Mouse (Mus musculus) embryonic facial prominence, embryonic 13.5 days (tissue): ENCODE results near the gene Iqsec1. TPM values are rescaled to one million over a fixed set of nuclear protein-coding genes. Genes with fewer than 3 reads are reported as not detected.
A peak's percentile ranks its signal among the peaks of the same experiment; 100 is the strongest.

Experiments
- ATAC-seq: fragments of 200-750 bp; cut with Nextera tagmentation; 2 replicates; pipeline ENCODE4 v1.8.0; 2017; ENCODE audit warnings: low read depth; ENCODE audit not compliant: insufficient number of reproducible peaks, insufficient read depth, low FRiP score, low TSS enrichment
- H3K27ac ChIP-seq: fragments of 300-500 bp; sonication (generic); 2 replicates; pipeline ENCODE4 v1.5.1; 2015; ENCODE audit warnings: moderate library complexity, mild to moderate bottlenecking, inconsistent platforms
- H3K27me3 ChIP-seq: fragments of 300-500 bp; sonication (generic); 2 replicates; pipeline ENCODE4 v1.6.1; 2015; ENCODE audit warnings: mild to moderate bottlenecking, inconsistent platforms
- H3K36me3 ChIP-seq: fragments of 300-500 bp; sonication (generic); 2 replicates; pipeline ENCODE4 v1.6.1; 2015; ENCODE audit warnings: mild to moderate bottlenecking, inconsistent platforms
- H3K4me1 ChIP-seq: fragments of 300-500 bp; sonication (generic); 2 replicates; pipeline ENCODE4 v1.6.1; 2015; ENCODE audit warnings: inconsistent platforms
- H3K4me2 ChIP-seq: fragments of 300-500 bp; sonication (generic); 2 replicates; pipeline ENCODE4 v1.6.1; 2015; ENCODE audit warnings: moderate library complexity, mild to moderate bottlenecking, inconsistent platforms
- H3K4me3 ChIP-seq: fragments of 300-500 bp; sonication (generic); 2 replicates; pipeline ENCODE4 v1.5.1; 2015; ENCODE audit warnings: mild to moderate bottlenecking, inconsistent platforms
- H3K9ac ChIP-seq: fragments of 300-500 bp; sonication (generic); 2 replicates; pipeline ENCODE4 v1.6.1; 2015; ENCODE audit warnings: mild to moderate bottlenecking, inconsistent platforms
- H3K9me3 ChIP-seq: fragments of 300-500 bp; sonication (generic); 2 replicates; pipeline ENCODE4 v1.6.1; 2016; ENCODE audit warnings: inconsistent platforms
- WGBS: fragments of 180-500 bp; shearing (Covaris S2); methylation state at CpG from one replicate; pipeline ENCODE4 v1.1.7; 2015; ENCODE audit warnings: mixed read lengths; 5-methylcytosine and 5-hydroxymethylcytosine counted together
- polyA plus RNA-seq: library from polyadenylated mRNA; unstranded; fragments of >200 nt; fragmentation: Nextera tagmentation; extraction: Ambion mirVana; gene quantifications from 2 replicates; pipeline ENCODE4 v1.2.1, GENCODE M21; 2015

Gene Iqsec1
- 11.6 and 13.1 TPM in 2 replicates for polyA plus RNA-seq

GRCm38 (mm10) chr6:90988648-90989317 lies at the start of gene Iqsec1:
Gene Iqsec1 (minus strand): TSS chr6:90988685.
- peak within 1 kb of the TSS; percentile 48; the same call in 1 of the 2 replicates for H3K27ac ChIP-seq

DNA sequence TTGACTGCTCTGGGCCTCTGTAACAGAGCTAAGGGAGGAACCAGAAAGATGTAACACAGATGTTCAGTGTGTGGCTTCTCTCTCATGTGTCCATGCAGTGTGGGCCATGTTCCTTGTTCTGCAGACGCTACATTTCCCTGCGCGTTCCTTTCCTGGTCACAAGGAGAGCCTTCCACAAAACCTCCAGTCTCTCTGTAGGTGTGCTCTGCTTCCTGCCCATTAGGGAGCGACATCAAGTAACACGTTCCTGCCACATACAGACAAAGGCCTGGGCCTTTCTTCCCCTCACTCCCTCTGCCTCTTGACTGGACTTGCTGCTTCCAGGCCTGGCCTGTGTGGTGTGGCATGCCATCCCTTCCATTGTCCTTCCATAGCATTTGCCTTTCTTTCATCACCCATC lies 39.8 kb upstream of the Iqsec1 start:
- Histone ChIP-seq H3K4me3 (no peak overlapping the region), H3K27ac (no peak overlapping the region), H3K4me2 (no peak overlapping the region), H3K27me3 (no peaks in the 10 kb centered on the region), H3K36me3 (no peaks in the 10 kb centered on the region), H3K4me1 (peaks cover 9% of the 10 kb centered on the region; the same call in 1 of the 2 replicates), H3K9ac (no peak overlapping the region), H3K9me3 (no peaks in the 10 kb centered on the region)
- ATAC-seq = no peak
- 81% methylated on average over 5 of the region's 5 CpGs for WGBS

More at GRCm38 (mm10) chr6:90988648-90989317, at the start of gene Iqsec1:
- H3K4me3 ChIP-seq = peak within 1 kb of the TSS; percentile 77
- peaks cover 7% of the 10 kb centered on the region; the same call in 1 of the 2 replicates for H3K9me3 ChIP-seq
- peaks cover 20% of the 10 kb centered on the region for H3K4me1 ChIP-seq
- WGBS = 2% methylated on average over 29 of the region's 39 CpGs
- H3K27me3 ChIP-seq = peaks cover 24% of the 10 kb centered on the region
- ATAC-seq = peak; percentile 93
- H3K9ac ChIP-seq = peak within 1 kb of the TSS; percentile 79
- H3K4me2 ChIP-seq = peak within 1 kb of the TSS; percentile 100
- no peaks in the 10 kb centered on the region for H3K36me3 ChIP-seq

DNA sequence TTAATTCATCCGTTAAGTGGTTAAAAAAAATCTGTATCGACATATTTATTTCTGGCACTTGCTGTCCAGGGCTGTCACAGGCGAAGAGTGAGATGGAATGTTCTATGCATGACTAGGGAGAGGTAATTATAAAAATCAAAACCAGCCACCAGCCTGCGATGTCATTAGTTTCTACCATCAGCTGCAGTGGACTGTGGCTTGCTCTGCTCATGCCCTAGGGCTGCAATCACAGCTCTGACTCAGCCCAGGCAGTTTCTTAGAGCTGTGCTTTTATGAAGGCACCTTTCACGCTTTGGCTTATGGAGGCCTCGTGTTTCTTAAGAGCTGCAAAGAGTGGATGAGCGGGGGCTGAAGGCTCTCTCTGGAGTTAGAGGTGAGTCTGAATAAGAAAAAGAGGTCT lies 32.3 kb upstream of the Iqsec1 start:
- Histone ChIP-seq H3K4me1 (peaks cover 16% of the 10 kb centered on the region), H3K36me3 (no peaks in the 10 kb centered on the region), H3K4me3 (no peak overlapping the region), H3K4me2 (no peak overlapping the region), H3K9me3 (no peaks in the 10 kb centered on the region), H3K27ac (peak overlapping the region; percentile 33; the same call in 1 of the 2 replicates), H3K27me3 (no peaks in the 10 kb centered on the region), H3K9ac (no peak overlapping the region)
- 26% methylated on average over 7 of the region's 7 CpGs for WGBS
- no peak for ATAC-seq

DNA sequence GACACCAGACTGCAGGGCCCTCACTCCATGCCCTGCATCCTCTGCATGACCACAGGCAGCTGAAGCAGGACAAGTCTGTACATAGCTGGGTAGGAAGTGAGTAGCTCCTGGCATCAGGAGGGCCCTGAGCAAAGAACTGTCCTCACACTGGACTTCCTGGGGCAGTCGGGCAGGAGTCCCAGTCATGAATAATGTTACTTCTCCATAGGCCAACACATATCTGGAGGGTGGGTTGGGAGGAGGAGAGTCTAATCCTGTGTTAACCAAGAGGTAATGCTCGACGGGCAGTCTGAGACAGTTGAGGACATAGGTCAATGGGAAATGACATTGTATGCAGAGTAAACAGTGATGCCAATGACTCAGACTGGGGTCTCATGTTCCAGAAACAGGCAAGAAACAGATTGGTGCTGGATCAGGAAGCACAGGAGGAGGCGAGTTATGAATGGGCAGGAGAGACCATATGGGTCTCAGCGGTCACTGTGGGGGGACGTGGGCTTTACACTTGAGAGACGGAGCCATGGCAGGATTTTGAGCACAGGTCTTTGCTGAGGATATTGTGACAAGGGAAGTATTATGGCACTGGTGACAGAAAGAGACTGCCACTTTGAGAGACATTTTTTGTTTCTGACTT lies 28.2 kb upstream of the Iqsec1 start:
- Histone ChIP-seq H3K36me3 (no peaks in the 10 kb centered on the region), H3K4me2 (no peak overlapping the region), H3K27me3 (no peaks in the 10 kb centered on the region), H3K27ac (no peak overlapping the region), H3K4me3 (no peak overlapping the region), H3K9ac (no peak overlapping the region), H3K4me1 (peaks cover 7% of the 10 kb centered on the region), H3K9me3 (no peaks in the 10 kb centered on the region)
- 83% methylated on average over 7 of the region's 7 CpGs for WGBS
- ATAC-seq = no peak

- no peak for ATAC-seq
- Histone ChIP-seq H3K4me2 (no peak overlapping the region), H3K36me3 (no peaks in the 10 kb centered on the region), H3K4me3 (no peak overlapping the region), H3K9ac (no peak overlapping the region), H3K4me1 (no peaks in the 10 kb centered on the region), H3K9me3 (no peaks in the 10 kb centered on the region), H3K27ac (no peak overlapping the region), H3K27me3 (no peaks in the 10 kb centered on the region)
- 65% methylated on average over 9 of the region's 9 CpGs for WGBS
Measured at GRCm38 (mm10) chr6:91014198-91014958, 25.9 kb upstream of the Iqsec1 start.

DNA sequence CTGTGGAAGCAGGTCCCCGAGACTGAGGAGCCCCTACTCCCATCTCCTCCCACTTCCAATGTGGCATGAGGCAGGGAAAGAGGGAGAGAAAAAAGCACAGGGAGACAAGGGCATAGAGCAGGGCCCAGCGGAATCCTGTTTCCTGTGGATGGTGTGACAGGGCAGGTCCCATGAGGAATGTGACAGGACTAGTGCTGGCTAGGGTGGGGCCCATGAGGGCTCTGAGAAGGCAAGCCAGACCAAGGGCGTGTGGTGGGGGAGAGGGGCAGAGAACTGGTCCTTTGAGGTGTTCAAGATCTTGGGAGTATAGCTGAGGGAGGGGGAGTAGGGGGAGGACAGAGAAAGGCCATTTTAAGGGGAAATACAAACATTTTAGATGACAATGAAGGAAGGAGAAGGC lies 24.0 kb upstream of the Iqsec1 start:
- H3K36me3 ChIP-seq = no peaks in the 10 kb centered on the region
- WGBS = 64% methylated on average over 3 of the region's 3 CpGs
- no peaks in the 10 kb centered on the region for H3K4me1 ChIP-seq
- no peaks in the 10 kb centered on the region for H3K9me3 ChIP-seq
- no peak overlapping the region for H3K9ac ChIP-seq
- H3K27ac ChIP-seq = no peak overlapping the region
- H3K27me3 ChIP-seq = no peaks in the 10 kb centered on the region
- ATAC-seq = no peak
- H3K4me3 ChIP-seq = no peak overlapping the region
- no peak overlapping the region for H3K4me2 ChIP-seq

DNA sequence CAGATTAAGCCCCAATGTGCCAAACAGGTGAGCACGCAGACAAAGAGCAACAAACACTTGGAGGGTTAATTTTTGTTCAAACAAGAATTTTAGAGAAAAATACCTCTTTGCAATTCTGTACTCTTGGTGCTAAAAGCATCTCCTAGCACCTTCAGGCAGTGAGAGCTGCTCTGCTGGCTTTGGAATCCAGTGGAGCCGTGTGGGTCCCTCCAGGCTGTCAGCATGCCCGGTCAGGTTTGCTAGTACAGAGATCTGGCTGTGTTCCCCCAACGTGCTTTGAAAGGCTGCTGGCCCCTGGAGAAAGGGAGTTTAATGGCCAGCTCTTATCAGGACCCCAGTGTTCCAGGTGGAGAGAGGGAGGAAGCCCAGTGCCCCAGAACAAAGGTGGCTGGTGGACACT lies 23.1 kb upstream of the Iqsec1 start:
- no peak overlapping the region for H3K4me3 ChIP-seq
- H3K4me1 ChIP-seq = no peaks in the 10 kb centered on the region
- H3K4me2 ChIP-seq = no peak overlapping the region
- H3K36me3 ChIP-seq = no peaks in the 10 kb centered on the region
- no peak for ATAC-seq
- H3K27ac ChIP-seq = 0 out of 2 replicates have a peak overlapping the region, but pooled peaks have one; percentile 44
- 51% methylated on average over 4 of the region's 4 CpGs for WGBS
- no peak overlapping the region for H3K9ac ChIP-seq
- no peaks in the 10 kb centered on the region for H3K27me3 ChIP-seq
- no peaks in the 10 kb centered on the region for H3K9me3 ChIP-seq

GRCm38 (mm10) chr6:91008284-91008830 lies 19.9 kb upstream of the Iqsec1 start:
- Histone ChIP-seq H3K36me3 (no peaks in the 10 kb centered on the region), H3K4me3 (no peak overlapping the region), H3K9ac (no peak overlapping the region), H3K27ac (no peak overlapping the region), H3K4me2 (no peak overlapping the region), H3K4me1 (no peaks in the 10 kb centered on the region), H3K9me3 (no peaks in the 10 kb centered on the region), H3K27me3 (no peaks in the 10 kb centered on the region)
- ATAC-seq = no peak
- whole genome bisulfite sequencing = 80% methylated on average over 3 of the region's 3 CpGs

- WGBS = 59% methylated on average over 2 of the region's 2 CpGs
- Histone ChIP-seq H3K27me3 (no peaks in the 10 kb centered on the region), H3K4me2 (no peak overlapping the region), H3K4me1 (no peaks in the 10 kb centered on the region), H3K36me3 (no peaks in the 10 kb centered on the region), H3K27ac (no peak overlapping the region), H3K9me3 (no peaks in the 10 kb centered on the region), H3K4me3 (no peak overlapping the region), H3K9ac (no peak overlapping the region)
- no peak for ATAC-seq
Measured at GRCm38 (mm10) chr6:91007207-91007606, 18.7 kb upstream of the Iqsec1 start.

DNA sequence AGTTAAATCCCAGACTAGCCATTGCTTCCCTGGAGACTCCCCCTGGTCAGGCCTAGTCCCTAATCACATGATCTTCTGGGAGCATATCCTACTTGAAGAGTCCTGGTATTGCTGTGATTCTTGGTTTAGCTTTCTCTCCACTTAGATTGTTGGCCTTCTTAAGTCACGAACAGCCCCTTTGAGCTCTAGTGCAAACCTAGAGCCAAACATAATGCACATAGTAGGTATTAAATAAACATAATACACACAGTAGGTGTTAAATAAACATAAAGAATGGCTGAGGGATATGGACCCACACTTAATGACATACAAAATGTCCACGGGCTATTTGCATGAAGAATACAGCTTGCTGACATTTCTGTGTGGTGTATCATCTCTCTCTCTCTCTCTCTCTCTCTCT lies 15.7 kb upstream of the Iqsec1 start:
- no peak overlapping the region for H3K9ac ChIP-seq
- no peak overlapping the region for H3K27ac ChIP-seq
- no peaks in the 10 kb centered on the region for H3K9me3 ChIP-seq
- peaks cover 10% of the 10 kb centered on the region; the same call in 1 of the 2 replicates for H3K27me3 ChIP-seq
- H3K36me3 ChIP-seq = no peaks in the 10 kb centered on the region
- no peak overlapping the region for H3K4me2 ChIP-seq
- peaks cover 8% of the 10 kb centered on the region for H3K4me1 ChIP-seq
- 92% methylated on average over 2 of the region's 2 CpGs for WGBS
- H3K4me3 ChIP-seq = no peak overlapping the region
- no peak for ATAC-seq

DNA sequence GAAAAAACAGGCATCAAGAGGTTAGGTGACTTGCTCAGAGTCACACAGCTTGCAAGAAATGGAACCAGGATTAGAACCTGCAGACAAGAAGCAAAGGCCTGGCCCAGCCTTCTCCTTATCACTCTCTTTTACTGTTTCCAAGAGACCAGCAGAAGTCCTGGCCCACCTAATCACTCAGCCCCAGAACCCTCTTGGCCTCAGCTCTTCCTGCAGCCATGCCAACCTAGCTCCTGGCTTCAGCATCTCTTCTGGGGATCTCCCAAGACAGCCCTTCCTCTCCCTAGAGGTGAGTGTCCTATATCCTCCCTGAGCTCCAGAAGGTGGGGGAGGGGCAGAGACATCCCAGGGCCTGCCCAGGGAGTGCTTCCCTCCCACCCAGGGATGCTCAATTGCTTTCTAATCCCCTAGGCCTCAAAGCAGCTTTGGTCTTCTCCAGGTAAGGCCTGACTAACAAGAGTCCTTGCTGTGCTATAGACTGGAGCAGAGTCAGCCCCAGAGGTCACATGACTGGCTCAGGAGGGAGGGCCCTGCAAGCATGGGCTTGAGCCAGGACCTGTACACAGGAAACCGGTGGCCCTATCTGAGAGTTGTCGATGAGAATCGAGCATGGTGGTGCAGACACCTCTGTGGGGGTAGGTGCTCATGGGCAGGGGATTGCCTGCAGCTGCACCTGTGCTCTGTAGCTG lies 15.0 kb upstream of the Iqsec1 start:
- H3K9ac ChIP-seq = no peak overlapping the region
- no peak overlapping the region for H3K4me3 ChIP-seq
- 26% methylated on average over 3 of the region's 3 CpGs for WGBS
- H3K27ac ChIP-seq = no peak overlapping the region
- H3K27me3 ChIP-seq = peaks cover 10% of the 10 kb centered on the region; the same call in 1 of the 2 replicates
- H3K4me1 ChIP-seq = peaks cover 8% of the 10 kb centered on the region
- ATAC-seq = no peak
- H3K9me3 ChIP-seq = no peaks in the 10 kb centered on the region
- H3K36me3 ChIP-seq = no peaks in the 10 kb centered on the region
- no peak overlapping the region for H3K4me2 ChIP-seq
